Mouse (Mus musculus): ENCODE measurements around the gene B3galt1.

DNA sequence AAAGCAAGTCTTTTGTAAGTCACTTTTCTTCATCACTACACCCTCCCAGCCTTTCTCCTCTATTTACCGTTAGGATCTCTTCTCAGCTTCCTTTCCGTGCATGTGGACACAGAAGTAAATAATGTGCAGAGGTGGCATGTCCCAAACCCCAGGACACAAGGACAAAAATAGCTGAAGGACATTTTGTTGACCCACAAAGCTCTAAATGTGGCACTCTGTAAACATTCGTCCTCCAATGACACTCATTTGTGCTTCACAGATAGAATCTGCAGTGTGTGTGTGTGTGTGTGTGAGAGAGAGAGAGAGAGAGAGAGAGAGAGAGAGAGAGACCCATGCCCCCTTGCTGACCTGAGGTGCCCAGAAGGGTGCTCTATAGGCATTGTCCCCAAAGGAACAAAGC, 419.5 kb downstream of the B3galt1 start:
- TF ChIP-seq GATA1 (IDR thresholded peaks at IDR 0.05; ENCODE audit: low read length) (no peak), TAL1 (IDR thresholded peaks at IDR 0.05; ENCODE audit: low read length) (no peak)
